Mouse (Mus musculus) intestine, postnatal 0 days (tissue): ENCODE results near the gene Gm20683. TPM values are rescaled to one million over a fixed set of nuclear protein-coding genes. Genes with fewer than 3 reads are reported as not detected.

Experiments
- ATAC-seq: fragments of 200-750 bp; cut with Nextera tagmentation; 2 replicates; pipeline ENCODE4 v1.8.0; 2017; ENCODE audit warnings: mild to moderate bottlenecking, moderate TSS enrichment, moderate library complexity
- H3K27ac ChIP-seq: fragments of 300-500 bp; sonication (generic); 2 replicates; pipeline ENCODE4 v1.5.1; 2014; ENCODE audit warnings: mild to moderate bottlenecking, low read depth, low read length, moderate library complexity
- H3K27me3 ChIP-seq: fragments of 300-500 bp; sonication (generic); replicated peaks from 2 replicates; pipeline ENCODE4 v1.6.1; 2014; ENCODE audit warnings: low read length, mixed read lengths; ENCODE audit not compliant: control insufficient read depth, insufficient read depth
- H3K36me3 ChIP-seq: fragments of 300-500 bp; sonication (generic); 2 replicates; pipeline ENCODE4 v1.6.1; 2014; ENCODE audit warnings: mild to moderate bottlenecking, moderate library complexity; ENCODE audit not compliant: control insufficient read depth, insufficient read depth
- H3K4me1 ChIP-seq: fragments of 300-500 bp; sonication (generic); replicated peaks from 2 replicates; pipeline ENCODE4 v1.6.1; 2014; ENCODE audit warnings: antibody characterized with exemption, low read length, mixed read lengths; ENCODE audit not compliant: control insufficient read depth, insufficient read depth
- H3K4me2 ChIP-seq: fragments of 300-500 bp; sonication (generic); replicated peaks from 2 replicates; pipeline ENCODE4 v1.6.1; 2014; ENCODE audit warnings: low read depth, mild to moderate bottlenecking, moderate library complexity
- H3K4me3 ChIP-seq: fragments of 300-500 bp; sonication (generic); 2 replicates; pipeline ENCODE4 v1.5.1; 2014; ENCODE audit warnings: low read depth, low read length
- H3K9ac ChIP-seq: fragments of 300-500 bp; sonication (generic); 2 replicates; pipeline ENCODE4 v1.6.1; 2014; ENCODE audit warnings: mild to moderate bottlenecking, low read depth, low read length
- H3K9me3 ChIP-seq: fragments of 300-500 bp; sonication (generic); 2 replicates; pipeline ENCODE4 v1.6.1; 2016; ENCODE audit warnings: mixed run types; ENCODE audit not compliant: control insufficient read depth
- CTCF ChIP-seq: sonication (generic); IDR thresholded peaks from 2 replicates; pipeline ENCODE4 v1.5.1; 2016; ENCODE audit warnings: low read depth, mild to moderate bottlenecking, control low read depth, antibody characterized with exemption, moderate library complexity
- WGBS: fragments of 180-500 bp; shearing (Covaris S2); extraction: QIAGEN DNeasy Blood & Tissue Kit; methylation state at CpG from one replicate; pipeline ENCODE4 v1.1.7; 2014; 5-methylcytosine and 5-hydroxymethylcytosine counted together
- polyA plus RNA-seq: library from polyadenylated mRNA; unstranded; fragments of >200 nt; fragmentation: Nextera tagmentation; extraction: Ambion mirVana; gene quantifications from 2 replicates; pipeline ENCODE4 v1.2.1, GENCODE M21; 2015

Gene Gm20683
- polyA plus RNA-seq, 1 experiment from 2014 or later, result 0.90 TPM

- ATAC-seq, result no peak
- H3K9ac ChIP-seq, result no peak overlapping the region
- 81% methylated on average over 14 of the region's 14 CpGs for WGBS
- no peaks in the 10 kb centered on the region for H3K27me3 ChIP-seq
- peaks cover 9% of the 10 kb centered on the region; the same call in 1 of the 2 replicates for H3K4me1 ChIP-seq
- H3K27ac ChIP-seq, result peak overlapping the region; percentile 50; the same call in 1 of the 2 replicates
- no peaks in the 10 kb centered on the region for H3K9me3 ChIP-seq
- no peak for TF ChIP-seq CTCF
- H3K4me3 ChIP-seq, result no peak overlapping the region
- H3K36me3 ChIP-seq, result peaks cover 43% of the 10 kb centered on the region
- peak overlapping the region; percentile 93 for H3K4me2 ChIP-seq
Measured at GRCm38 (mm10) chr17:25830806-25831431, 10.6 kb downstream of the Gm20683 start.

- no peak overlapping the region for H3K27ac ChIP-seq
- no peaks in the 10 kb centered on the region for H3K9me3 ChIP-seq
- H3K4me1 ChIP-seq, result peaks cover 9% of the 10 kb centered on the region; the same call in 1 of the 2 replicates
- H3K27me3 ChIP-seq, result no peaks in the 10 kb centered on the region
- no peak for ATAC-seq
- peaks cover 37% of the 10 kb centered on the region for H3K36me3 ChIP-seq
- WGBS, result 71% methylated on average over 4 of the region's 4 CpGs
- peak overlapping the region; percentile 86 for H3K4me2 ChIP-seq
- TF ChIP-seq CTCF, result no peak
- no peak overlapping the region for H3K4me3 ChIP-seq
- no peak overlapping the region for H3K9ac ChIP-seq
Measured at GRCm38 (mm10) chr17:25830200-25830753, 11.3 kb downstream of the Gm20683 start.

GRCm38 (mm10) chr17:25829558-25830017 lies 12.0 kb downstream of the Gm20683 start:
- Histone ChIP-seq H3K27me3 (no peaks in the 10 kb centered on the region), H3K4me1 (peaks cover 12% of the 10 kb centered on the region), H3K9me3 (no peaks in the 10 kb centered on the region), H3K4me2 (peak overlapping the region; percentile 86), H3K27ac (peak overlapping the region; percentile 69), H3K9ac (peak overlapping the region; percentile 41), H3K4me3 (peak overlapping the region; percentile 52), H3K36me3 (peaks cover 32% of the 10 kb centered on the region)
- no peak for TF ChIP-seq CTCF
- ATAC-seq, result no peak
- WGBS, result 21% methylated on average over 8 of the region's 8 CpGs

GRCm38 (mm10) chr17:25828712-25829557 lies 12.6 kb downstream of the Gm20683 start, which contains the start of gene Jmjd8:
Jmjd8 (plus strand) TSS chr17:25828867.
- Histone ChIP-seq H3K36me3 (peaks cover 32% of the 10 kb centered on the region), H3K4me3 (peak within 1 kb of the TSS; percentile 52), H3K9me3 (no peaks in the 10 kb centered on the region), H3K4me2 (peak within 1 kb of the TSS; percentile 86), H3K9ac (peak within 1 kb of the TSS; percentile 41), H3K4me1 (peaks cover 18% of the 10 kb centered on the region), H3K27me3 (no peaks in the 10 kb centered on the region), H3K27ac (peak within 1 kb of the TSS; percentile 69)
- WGBS, result under 1% methylated on average over 32 of the region's 32 CpGs
- peak; percentile 41 for ATAC-seq
- TF ChIP-seq CTCF, result peak; percentile 70

GRCm38 (mm10) chr17:25828223-25828594 lies 13.4 kb downstream of the Gm20683 start:
- peaks cover 19% of the 10 kb centered on the region for H3K4me1 ChIP-seq
- H3K36me3 ChIP-seq, result peaks cover 32% of the 10 kb centered on the region
- H3K4me2 ChIP-seq, result peak overlapping the region; percentile 86

More at GRCm38 (mm10) chr17:25828223-25828594, 13.4 kb downstream of the Gm20683 start:
- WGBS, result 82% methylated on average over 8 of the region's 8 CpGs
- no peaks in the 10 kb centered on the region for H3K9me3 ChIP-seq
- H3K9ac ChIP-seq, result no peak overlapping the region
- TF ChIP-seq CTCF, result no peak
- ATAC-seq, result no peak
- no peaks in the 10 kb centered on the region for H3K27me3 ChIP-seq
- H3K27ac ChIP-seq, result no peak overlapping the region
- H3K4me3 ChIP-seq, result no peak overlapping the region; the same call in 1 of the 2 replicates
